Mouse (Mus musculus) embryonic facial prominence, embryonic 14.5 days (tissue): ENCODE data around the gene Tgtp2. TPM values are rescaled to one million over a fixed set of nuclear protein-coding genes. Genes with fewer than 3 reads are reported as not detected.

ENCODE experiments used
- ATAC-seq: fragments of 200-750 bp; cut with Nextera tagmentation; 2 replicates; pipeline ENCODE4 v1.8.0; 2017; ENCODE audit warnings: low read depth, moderate number of reproducible peaks, moderate TSS enrichment
- DNase-seq: peaks from one replicate; pipeline ENCODE4 v3.0.0-alpha.2; 2015; ENCODE audit warnings: low spot score
- H3K27ac ChIP-seq: fragments of 300-500 bp; sonication (generic); replicated peaks from 2 replicates; pipeline ENCODE4 v1.5.1; 2014; ENCODE audit warnings: low read depth, mild to moderate bottlenecking, low read length, moderate library complexity
- H3K27me3 ChIP-seq: fragments of 300-500 bp; sonication (generic); replicated peaks from 2 replicates; pipeline ENCODE4 v1.6.1; 2014; ENCODE audit warnings: low read length; ENCODE audit not compliant: control insufficient read depth, insufficient read depth
- H3K36me3 ChIP-seq: fragments of 300-500 bp; sonication (generic); 2 replicates; pipeline ENCODE4 v1.6.1; 2014; ENCODE audit warnings: low read length, mixed read lengths; ENCODE audit not compliant: control insufficient read depth, insufficient read depth
- H3K4me1 ChIP-seq: fragments of 300-500 bp; sonication (generic); 2 replicates; pipeline ENCODE4 v1.6.1; 2014; ENCODE audit warnings: antibody characterized with exemption, low read length; ENCODE audit not compliant: control insufficient read depth, insufficient read depth
- H3K4me2 ChIP-seq: fragments of 300-500 bp; sonication (generic); 2 replicates; pipeline ENCODE4 v1.6.1; 2014; ENCODE audit warnings: low read depth, mild to moderate bottlenecking, low read length, moderate library complexity, mixed read lengths
- H3K4me3 ChIP-seq: fragments of 300-500 bp; sonication (generic); 2 replicates; pipeline ENCODE4 v1.5.1; 2014; ENCODE audit warnings: low read depth, mild to moderate bottlenecking, low read length
- H3K9ac ChIP-seq: fragments of 300-500 bp; sonication (generic); 2 replicates; pipeline ENCODE4 v1.6.1; 2014; ENCODE audit warnings: low read depth, mild to moderate bottlenecking, low read length, moderate library complexity, mixed read lengths
- H3K9me3 ChIP-seq: fragments of 300-500 bp; sonication (generic); 2 replicates; pipeline ENCODE4 v1.6.1; 2016; ENCODE audit warnings: low read length; ENCODE audit not compliant: control insufficient read depth
- WGBS: fragments of 180-500 bp; shearing (Covaris S2); extraction: QIAGEN DNeasy Blood & Tissue Kit; methylation state at CpG from one replicate; pipeline ENCODE4 v1.1.7; 2014; 5-methylcytosine and 5-hydroxymethylcytosine counted together
- polyA plus RNA-seq: library from polyadenylated mRNA; unstranded; fragments of >200 nt; fragmentation: Nextera tagmentation; extraction: Ambion mirVana; gene quantifications from 2 replicates; pipeline ENCODE4 v1.2.1, GENCODE M21; 2014

Gene Tgtp2
- polyA plus RNA-seq, 1 experiment from 2014 or later: 0.11 TPM

GRCm38 (mm10) chr11:49100409-49100808, 36.4 kb upstream of the Tgtp2 start:
- no peaks in the 10 kb centered on the region for H3K27me3 ChIP-seq
- no peaks in the 10 kb centered on the region for H3K4me1 ChIP-seq
- H3K36me3 ChIP-seq: no peaks in the 10 kb centered on the region
- DNase-seq (no peak), ATAC-seq (no peak)
- WGBS: 79% methylated on average over 3 of the region's 3 CpGs
- H3K27ac ChIP-seq: no peak overlapping the region
- H3K4me3 ChIP-seq: no peak overlapping the region
- no peak overlapping the region for H3K9ac ChIP-seq
- no peaks in the 10 kb centered on the region for H3K9me3 ChIP-seq
- no peak overlapping the region for H3K4me2 ChIP-seq

- H3K4me2 ChIP-seq: no peak overlapping the region
- no peaks in the 10 kb centered on the region for H3K4me1 ChIP-seq
- H3K27me3 ChIP-seq: no peaks in the 10 kb centered on the region
- DNase-seq (no peak), ATAC-seq (no peak)
- 92% methylated on average over 4 of the region's 4 CpGs for WGBS
- H3K4me3 ChIP-seq: no peak overlapping the region
- no peak overlapping the region for H3K27ac ChIP-seq
- no peaks in the 10 kb centered on the region for H3K36me3 ChIP-seq
- H3K9ac ChIP-seq: no peak overlapping the region
- H3K9me3 ChIP-seq: no peaks in the 10 kb centered on the region
Measured at GRCm38 (mm10) chr11:49095367-49095766, 31.4 kb upstream of the Tgtp2 start.

GRCm38 (mm10) chr11:49093861-49094660, 30.1 kb upstream of the Tgtp2 start:
- no peaks in the 10 kb centered on the region for H3K9me3 ChIP-seq
- H3K4me2 ChIP-seq: no peak overlapping the region
- DNase-seq: no peak
- H3K4me3 ChIP-seq: no peak overlapping the region
- H3K27me3 ChIP-seq: no peaks in the 10 kb centered on the region
- WGBS: 83% methylated on average over 6 of the region's 6 CpGs
- H3K4me1 ChIP-seq: no peaks in the 10 kb centered on the region
- no peaks in the 10 kb centered on the region for H3K36me3 ChIP-seq
- no peak overlapping the region for H3K27ac ChIP-seq
- ATAC-seq: no peak
- H3K9ac ChIP-seq: no peak overlapping the region

- no peaks in the 10 kb centered on the region for H3K27me3 ChIP-seq
- H3K9ac ChIP-seq: no peak overlapping the region
- DNase-seq (no peak), ATAC-seq (no peak)
- H3K4me3 ChIP-seq: no peak overlapping the region
- H3K4me1 ChIP-seq: peaks cover 8% of the 10 kb centered on the region; the same call in 1 of the 2 replicates
- H3K27ac ChIP-seq: no peak overlapping the region
- H3K36me3 ChIP-seq: no peaks in the 10 kb centered on the region
- no peaks in the 10 kb centered on the region for H3K9me3 ChIP-seq
- WGBS: 87% methylated on average over 2 of the region's 2 CpGs
- no peak overlapping the region for H3K4me2 ChIP-seq
Measured at GRCm38 (mm10) chr11:49092786-49093185, 28.8 kb upstream of the Tgtp2 start.

- Histone ChIP-seq H3K27ac (no peak overlapping the region), H3K9me3 (no peaks in the 10 kb centered on the region)
Measured at GRCm38 (mm10) chr11:49092053-49092586, 28.1 kb upstream of the Tgtp2 start.

GRCm38 (mm10) chr11:49091171-49091570, 27.2 kb upstream of the Tgtp2 start:
- no peaks in the 10 kb centered on the region for H3K27me3 ChIP-seq
- no peak overlapping the region for H3K9ac ChIP-seq
- DNase-seq (no peak), ATAC-seq (no peak)
- no peak overlapping the region for H3K27ac ChIP-seq
- H3K4me1 ChIP-seq: peaks cover 9% of the 10 kb centered on the region; the same call in 1 of the 2 replicates
- H3K4me2 ChIP-seq: no peak overlapping the region
- H3K9me3 ChIP-seq: no peaks in the 10 kb centered on the region
- H3K4me3 ChIP-seq: no peak overlapping the region
- 80% methylated on average over 4 of the region's 4 CpGs for WGBS
- no peaks in the 10 kb centered on the region for H3K36me3 ChIP-seq

More at GRCm38 (mm10) chr11:49092053-49092586, 28.1 kb upstream of the Tgtp2 start:
- ATAC-seq: no peak
- no peaks in the 10 kb centered on the region for H3K27me3 ChIP-seq
- DNase-seq: no peak
- 91% methylated on average over 1 of the region's 1 CpGs for WGBS
- no peak overlapping the region for H3K4me2 ChIP-seq
- no peak overlapping the region for H3K4me3 ChIP-seq
- H3K36me3 ChIP-seq: no peaks in the 10 kb centered on the region
- H3K9ac ChIP-seq: no peak overlapping the region
- H3K4me1 ChIP-seq: peaks cover 9% of the 10 kb centered on the region; the same call in 1 of the 2 replicates

GRCm38 (mm10) chr11:49090551-49090950, 26.5 kb upstream of the Tgtp2 start:
- no peak overlapping the region for H3K4me3 ChIP-seq
- no peaks in the 10 kb centered on the region for H3K9me3 ChIP-seq
- WGBS: 86% methylated on average over 5 of the region's 5 CpGs
- H3K9ac ChIP-seq: no peak overlapping the region
- peaks cover 9% of the 10 kb centered on the region; the same call in 1 of the 2 replicates for H3K4me1 ChIP-seq
- no peaks in the 10 kb centered on the region for H3K36me3 ChIP-seq
- H3K27ac ChIP-seq: no peak overlapping the region
- no peak overlapping the region for H3K4me2 ChIP-seq
- ATAC-seq: no peak
- no peak for DNase-seq
- no peaks in the 10 kb centered on the region for H3K27me3 ChIP-seq

- H3K36me3 ChIP-seq: no peaks in the 10 kb centered on the region
- no peak overlapping the region for H3K27ac ChIP-seq
- 79% methylated on average over 3 of the region's 3 CpGs for WGBS
- no peak overlapping the region for H3K4me3 ChIP-seq
- no peak for DNase-seq
- no peaks in the 10 kb centered on the region for H3K9me3 ChIP-seq
- H3K4me1 ChIP-seq: peaks cover 9% of the 10 kb centered on the region; the same call in 1 of the 2 replicates
- ATAC-seq: no peak
- H3K9ac ChIP-seq: no peak overlapping the region
- H3K27me3 ChIP-seq: no peaks in the 10 kb centered on the region
- no peak overlapping the region for H3K4me2 ChIP-seq
Measured at GRCm38 (mm10) chr11:49089735-49090507, 25.9 kb upstream of the Tgtp2 start.
